Mouse (Mus musculus) B cell, adult 67 days (primary cell): ENCODE results near the gene Tmem164. TPM values are rescaled to one million over a fixed set of nuclear protein-coding genes. Genes with fewer than 3 reads are reported as not detected.

ENCODE experiments used
- total RNA-seq, 2 experiments: library from RNA; stranded (reverse); gene quantifications; 4 replicates each; pipeline ENCODE4 v1.2.4; 2023

The Tmem164 gene
- 10 to 100 TPM; 26.0 to 31.2 TPM for total RNA-seq

DNA sequence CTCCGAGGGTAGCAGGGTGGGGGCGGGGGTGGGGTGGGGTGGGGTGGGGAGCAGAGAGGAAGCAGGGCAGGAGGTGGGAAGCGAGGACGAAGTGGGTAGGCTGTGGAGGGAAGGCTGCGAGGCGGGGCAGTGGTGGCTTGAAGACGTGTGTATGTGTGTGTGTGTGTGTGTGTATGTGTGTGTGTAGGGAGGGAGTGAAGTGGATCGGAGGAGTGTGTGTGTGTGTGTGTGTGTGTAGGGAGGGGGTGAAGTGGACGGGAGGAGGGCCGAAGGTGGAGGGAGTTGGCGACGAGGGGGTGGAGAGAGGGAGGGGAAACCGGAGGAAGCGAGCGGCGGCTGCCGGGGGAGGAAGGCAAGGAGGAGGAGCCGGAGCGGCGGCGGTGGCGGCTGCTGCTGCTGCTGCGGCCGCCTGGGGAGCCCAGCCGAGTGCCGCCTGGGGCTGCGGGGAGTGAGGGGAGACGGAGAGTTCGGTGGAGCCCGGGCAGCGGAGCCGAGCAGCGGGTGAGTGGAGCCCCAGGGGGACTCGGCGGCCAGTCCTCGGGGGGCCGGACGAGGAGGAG, at the start of gene Tmem164:
TSS of gene Tmem164 (plus strand) at position 351 of the 560 bp plus-strand sequence.

